Mouse (Mus musculus): Measurements from ENCODE around the gene Pitpnc1. TPM values are rescaled to one million over a fixed set of nuclear protein-coding genes. Genes with fewer than 3 reads are reported as not detected.

The Pitpnc1 gene
- total and polyA plus RNA-seq, 3 experiments, result 2.4 to 5.4 (median 3.6) TPM

GRCm38 (mm10) chr11:107463251-107463681 is 7.2 kb downstream of the Pitpnc1 start:
- Histone ChIP-seq H3K36me3 (replicated peaks in 1 of 2; ENCODE audit: control insufficient read depth in 1 of 2, insufficient read depth in 1 of 2, low read length in 1 of 2) (peaks cover 0 to 3% of the 10 kb centered on the region in 2 experiments), H3K4me1 (ENCODE audit: control insufficient read depth in 1 of 2, insufficient read depth in 2 of 2) (peaks cover 2 to 9% of the 10 kb centered on the region in 2 experiments; a peak in 3 of 4 replicates), H3K79me2 (replicated peaks; ENCODE audit: control insufficient read depth, extremely low read depth, insufficient read depth, poor library complexity, severe bottlenecking) (no peaks in the 10 kb centered on the region), H3K4me2 (ENCODE audit: insufficient read depth, low read depth, poor library complexity, severe bottlenecking) (no peak overlapping the region), H3K27ac (ENCODE audit: insufficient read depth, low read depth) (no peak overlapping the region), H3K9me3 (replicated peaks; ENCODE audit: low read length) (peaks cover 4% of the 10 kb centered on the region), H3K9ac (ENCODE audit: insufficient read depth, low read depth) (no peak overlapping the region), H3K4me3 (replicated peaks in 1 of 3; ENCODE audit: low read depth in 2 of 3, low read length in 2 of 3, poor library complexity in 1 of 3) (no peak overlapping the region), H3K27me3 (replicated peaks) (no peaks in the 10 kb centered on the region)
- dilution Hi-C loops (cut with MboI; ENCODE audit: extremely low pct_ligation_motif_present, extremely low pct_unique_long_range_greater_than_20kb, low sequenced_read_pairs), result no loop called here
- in situ Hi-C loops (cut with MboI; ENCODE audit: low pct_ligation_motif_present, low pct_unique_long_range_greater_than_20kb, low sequenced_read_pairs), result no loop called here
- TF ChIP-seq PAX5 (IDR thresholded peaks at IDR 0.05; ENCODE audit: low read length) (no peak), RCOR1 (conservative IDR thresholded peaks at IDR 0.05; ENCODE audit: low read depth, low read length) (no peak), MXI1 (IDR thresholded peaks at IDR 0.05; ENCODE audit: low read depth, low read length) (no peak), IRF4 (IDR thresholded peaks at IDR 0.05; ENCODE audit: low read depth, low read length) (no peak), ZKSCAN1 (IDR thresholded peaks at IDR 0.05; ENCODE audit: borderline replicate concordance, low read depth, low read length) (no peak), MYC (IDR thresholded peaks at IDR 0.05; ENCODE audit: low read depth, low read length) (no peak), SMC3 (IDR thresholded peaks at IDR 0.05; ENCODE audit: low read depth, low read length) (no peak)
- no peak for DNase-seq (ENCODE audit: extremely low read depth)

- Histone ChIP-seq H3K27ac (ENCODE audit: insufficient read depth, low read depth) (no peak overlapping the region), H3K9ac (ENCODE audit: insufficient read depth, low read depth) (no peak overlapping the region), H3K4me3 (replicated peaks in 1 of 3; ENCODE audit: low read depth in 2 of 3, low read length in 2 of 3, poor library complexity in 1 of 3) (no peak overlapping the region), H3K4me2 (ENCODE audit: insufficient read depth, low read depth, poor library complexity, severe bottlenecking) (no peak overlapping the region), H3K27me3 (replicated peaks) (no peaks in the 10 kb centered on the region), H3K79me2 (replicated peaks; ENCODE audit: control insufficient read depth, extremely low read depth, insufficient read depth, poor library complexity, severe bottlenecking) (no peaks in the 10 kb centered on the region), H3K4me1 (ENCODE audit: control insufficient read depth in 1 of 2, insufficient read depth in 2 of 2) (peaks cover 0 to 10% of the 10 kb centered on the region in 2 experiments; a peak in 1 of 4 replicates), H3K36me3 (replicated peaks in 1 of 2; ENCODE audit: control insufficient read depth in 1 of 2, insufficient read depth in 1 of 2, low read length in 1 of 2) (peaks cover 0 to 3% of the 10 kb centered on the region in 2 experiments), H3K9me3 (replicated peaks; ENCODE audit: low read length) (peaks cover 4% of the 10 kb centered on the region)
- no peak for DNase-seq (ENCODE audit: extremely low read depth)
- TF ChIP-seq MEF2A (IDR thresholded peaks at IDR 0.05; ENCODE audit: borderline replicate concordance, low read depth, low read length) (no peak), GABPA (IDR thresholded peaks at IDR 0.05; ENCODE audit: insufficient replicate concordance, low read depth, low read length) (no peak), ZC3H11A (IDR thresholded peaks at IDR 0.05; ENCODE audit: low read depth, low read length) (no peak), NELFE (IDR thresholded peaks at IDR 0.05; ENCODE audit: low read depth, low read length) (no peak), PAX5 (IDR thresholded peaks at IDR 0.05; ENCODE audit: low read length) (no peak), SIN3A (IDR thresholded peaks at IDR 0.05; ENCODE audit: low read length) (no peak), E2F4 (IDR thresholded peaks at IDR 0.05; ENCODE audit: insufficient replicate concordance, low read depth, low read length) (no peak), SMC3 (IDR thresholded peaks at IDR 0.05; ENCODE audit: low read depth, low read length) (peak; percentile 62), RAD21 (IDR thresholded peaks at IDR 0.05; ENCODE audit: low read depth, low read length) (peak; percentile 56), CTCF (conservative IDR thresholded peaks at IDR 0.05 in 1 of 2, IDR thresholded peaks at IDR 0.05 in 1 of 2; ENCODE audit: low read depth in 2 of 2, low read length in 2 of 2) (peak in 1 of 2 experiments; percentile 65; a peak in 2 of 4 replicates), MAX (IDR thresholded peaks at IDR 0.05; ENCODE audit: low read length) (no peak)
- in situ Hi-C loops (cut with MboI; ENCODE audit: low pct_ligation_motif_present, low pct_unique_long_range_greater_than_20kb, low sequenced_read_pairs) (no loop called here), dilution Hi-C loops (cut with MboI; ENCODE audit: extremely low pct_ligation_motif_present, extremely low pct_unique_long_range_greater_than_20kb, low sequenced_read_pairs) (no loop called here)
These were observed 8.0 kb downstream of the Pitpnc1 start for GRCm38 (mm10) chr11:107462478-107462877.
